In genomic region chr15:101339537-101339936, GRCm38 (mm10) we compare ENCODE assay signal across 9 mouse cellular contexts. TPM values are rescaled to one million over a fixed set of nuclear protein-coding genes. Genes with fewer than 3 reads are reported as not detected.
DNase-seq lines count a peak whose midpoint lies in the region; ATAC-seq and TF ChIP-seq lines count a peak whose summit lies in the region.
"Had no signal": no experiment of that assay in that cellular context is flagged by ENCODE, and none has a peak within 500 bp of the region (broad histone marks: within the 10 kb centered on the region; RNA-seq: fewer than 3 reads in every experiment).

No protein-coding gene starts in this region.

- no peak overlapping the region for H3K27ac ChIP-seq in forebrain, embryonic 11.5 days (ENCODE audit: low read depth, low read length)
- H3K27ac ChIP-seq in heart, embryonic 16.5 days (ENCODE audit: low read length), result no peak overlapping the region
- H3K27ac ChIP-seq in liver, embryonic 13.5 days, result no peak overlapping the region
- H3K27ac ChIP-seq in neural tube, embryonic 13.5 days (replicated peaks), result no peak overlapping the region
- H3K27ac ChIP-seq in stomach, postnatal 0 days (replicated peaks), result peak overlapping the region; percentile 58

- DNase-seq in CD4-positive helper T cell, adult 2 months (ENCODE audit: low read depth, low spot score), result peak; percentile 73
- DNase-seq in brain, embryonic 18.5 days (ENCODE audit: low read depth, low spot score), result peak; percentile 66
- peak; percentile 93 for DNase-seq in forebrain, embryonic 11.5 days (ENCODE audit: low spot score)
- peak; percentile 87 to 97 for DNase-seq in kidney, postnatal 25 days
- DNase-seq in liver, embryonic 13.5 days, result peak; percentile 37
- peak; percentile 92 for DNase-seq in stomach, postnatal 0 days (ENCODE audit: low spot score)

- no peak overlapping the region for H3K4me3 ChIP-seq in forebrain, embryonic 11.5 days (ENCODE audit: low read depth, low read length)
- H3K4me3 ChIP-seq in heart, embryonic 16.5 days (ENCODE audit: low read length), result no peak overlapping the region
- H3K4me3 ChIP-seq in liver, embryonic 13.5 days (replicated peaks), result no peak overlapping the region
- no peak overlapping the region for H3K4me3 ChIP-seq in neural tube, embryonic 13.5 days
- H3K4me3 ChIP-seq in stomach, postnatal 0 days (ENCODE audit: low read depth, low read length), result no peak overlapping the region
- H3K4me3 ChIP-seq: erythroblast, embryonic 14.5 days had no signal

- peak; percentile 83; the same call in 1 of the 2 replicates for ATAC-seq in forebrain, embryonic 11.5 days (replicated peaks; ENCODE audit: low FRiP score)
- peak; percentile 59; the same call in 1 of the 2 replicates for ATAC-seq in heart, embryonic 16.5 days (replicated peaks; ENCODE audit: extremely low read depth, insufficient read depth, low FRiP score)
- peak; percentile 45; the same call in 1 of the 2 replicates for ATAC-seq in liver, embryonic 13.5 days (ENCODE audit: low read depth)
- peak; percentile 95 for ATAC-seq in neural tube, embryonic 13.5 days (ENCODE audit: low read depth)
- peak; percentile 82 for ATAC-seq in stomach, postnatal 0 days (ENCODE audit: low FRiP score, low TSS enrichment)

- no peaks in the 10 kb centered on the region for H3K27me3 ChIP-seq in forebrain, embryonic 11.5 days (ENCODE audit: control insufficient read depth, insufficient read depth, low read length)
- no peaks in the 10 kb centered on the region for H3K27me3 ChIP-seq in heart, embryonic 16.5 days (ENCODE audit: control insufficient read depth, insufficient read depth, low read length)
- H3K27me3 ChIP-seq in liver, embryonic 13.5 days, result peaks cover 6% of the 10 kb centered on the region; the same call in 1 of the 2 replicates
- H3K27me3 ChIP-seq in neural tube, embryonic 13.5 days, result peaks cover 24% of the 10 kb centered on the region
- no peaks in the 10 kb centered on the region for H3K27me3 ChIP-seq in stomach, postnatal 0 days (ENCODE audit: control insufficient read depth, insufficient read depth, low read length)

- no peak overlapping the region for H3K9ac ChIP-seq in forebrain, embryonic 11.5 days (ENCODE audit: low read length)
- H3K9ac ChIP-seq in heart, embryonic 16.5 days (ENCODE audit: low read length), result no peak overlapping the region
- no peak overlapping the region for H3K9ac ChIP-seq in liver, embryonic 13.5 days
- no peak overlapping the region for H3K9ac ChIP-seq in neural tube, embryonic 13.5 days
- no peak overlapping the region for H3K9ac ChIP-seq in stomach, postnatal 0 days (ENCODE audit: low read length)

- no peak for TF ChIP-seq EP300 in stomach, postnatal 0 days (optimal IDR thresholded peaks at IDR 0.05)

- TF ChIP-seq CTCF in stomach, postnatal 0 days (IDR thresholded peaks at IDR 0.05; ENCODE audit: low read depth), result peak; percentile 100

- H3K36me3 ChIP-seq in forebrain, embryonic 11.5 days (ENCODE audit: control insufficient read depth, insufficient read depth, low read length), result no peaks in the 10 kb centered on the region
- H3K36me3 ChIP-seq in heart, embryonic 16.5 days (ENCODE audit: control insufficient read depth, insufficient read depth), result no peaks in the 10 kb centered on the region
- H3K36me3 ChIP-seq in liver, embryonic 13.5 days, result no peaks in the 10 kb centered on the region
- no peaks in the 10 kb centered on the region for H3K36me3 ChIP-seq in neural tube, embryonic 13.5 days
- H3K36me3 ChIP-seq in stomach, postnatal 0 days (ENCODE audit: control insufficient read depth, insufficient read depth, low read length), result no peaks in the 10 kb centered on the region

- H3K4me2 ChIP-seq in forebrain, embryonic 11.5 days (ENCODE audit: low read depth, low read length, severe bottlenecking), result no peak overlapping the region
- H3K4me2 ChIP-seq in heart, embryonic 16.5 days (ENCODE audit: low read depth, low read length), result no peak overlapping the region
- no peak overlapping the region for H3K4me2 ChIP-seq in liver, embryonic 13.5 days
- no peak overlapping the region for H3K4me2 ChIP-seq in neural tube, embryonic 13.5 days
- no peak overlapping the region for H3K4me2 ChIP-seq in stomach, postnatal 0 days (replicated peaks; ENCODE audit: low read depth)

- WGBS in forebrain, embryonic 11.5 days, result 0% methylated on average over 2 of the region's 2 CpGs
- WGBS in heart, embryonic 16.5 days, result 2% methylated on average over 2 of the region's 2 CpGs
- 0% methylated on average over 2 of the region's 2 CpGs for WGBS in liver, embryonic 13.5 days (ENCODE audit: insufficient replicate concordance)
- WGBS in neural tube, embryonic 13.5 days, result 0% methylated on average over 2 of the region's 2 CpGs
- 0% methylated on average over 2 of the region's 2 CpGs for WGBS in stomach, postnatal 0 days

- no peaks in the 10 kb centered on the region for H3K4me1 ChIP-seq in forebrain, embryonic 11.5 days (replicated peaks; ENCODE audit: control insufficient read depth, insufficient read depth, low read length)
- H3K4me1 ChIP-seq in heart, embryonic 16.5 days (ENCODE audit: control insufficient read depth, insufficient read depth, low read length), result peaks cover 4% of the 10 kb centered on the region; the same call in 1 of the 2 replicates
- peaks cover 13% of the 10 kb centered on the region for H3K4me1 ChIP-seq in liver, embryonic 13.5 days (replicated peaks)
- H3K4me1 ChIP-seq in neural tube, embryonic 13.5 days (replicated peaks), result no peaks in the 10 kb centered on the region
- no peaks in the 10 kb centered on the region for H3K4me1 ChIP-seq in stomach, postnatal 0 days (replicated peaks; ENCODE audit: control insufficient read depth, insufficient read depth)

- H3K9me3 ChIP-seq in forebrain, embryonic 11.5 days (ENCODE audit: control insufficient read depth, low read length), result no peaks in the 10 kb centered on the region
- no peaks in the 10 kb centered on the region for H3K9me3 ChIP-seq in heart, embryonic 16.5 days (replicated peaks; ENCODE audit: control insufficient read depth, low read length)
- H3K9me3 ChIP-seq in liver, embryonic 13.5 days (replicated peaks), result no peaks in the 10 kb centered on the region
- H3K9me3 ChIP-seq in neural tube, embryonic 13.5 days, result no peaks in the 10 kb centered on the region
- no peaks in the 10 kb centered on the region for H3K9me3 ChIP-seq in stomach, postnatal 0 days (ENCODE audit: control insufficient read depth, low read length)

RNA-seq across cellular contexts. Expression of gene Krt80, which starts 30.4 kb away (rescaled TPM):
- polyA plus RNA-seq in forebrain, embryonic 11.5 days (2014; fragmentation: Nextera tagmentation; extraction: Ambion mirVana), result not detected in 2 replicates
- 8.7 and 9.0 TPM in 2 replicates for polyA plus RNA-seq in heart, embryonic 16.5 days (2015; fragmentation: Nextera tagmentation; extraction: Ambion mirVana)
- 0.10 TPM in 2 replicates for polyA plus RNA-seq in liver, embryonic 13.5 days (2015; fragmentation: Nextera tagmentation; extraction: Ambion mirVana)
- polyA plus RNA-seq in neural tube, embryonic 13.5 days (2015; fragmentation: Nextera tagmentation; extraction: Ambion mirVana), result 0.08 and 0.11 TPM in 2 replicates
- polyA plus RNA-seq in stomach, postnatal 0 days (2015; fragmentation: Nextera tagmentation; extraction: Ambion mirVana), result 63.0 and 75.8 TPM in 2 replicates
- polyA plus RNA-seq: erythroblast, embryonic 14.5 days had no signal

RNA-seq across cellular contexts. Expression of gene 6030408B16Rik, which starts 46.5 kb away (rescaled TPM):
- polyA plus RNA-seq in forebrain, embryonic 11.5 days (2014; fragmentation: Nextera tagmentation; extraction: Ambion mirVana), result 0.21 and 0.71 TPM in 2 replicates
- 2.8 and 7.1 TPM in 2 replicates for polyA plus RNA-seq in heart, embryonic 16.5 days (2015; fragmentation: Nextera tagmentation; extraction: Ambion mirVana)
- polyA plus RNA-seq in liver, embryonic 13.5 days (2015; fragmentation: Nextera tagmentation; extraction: Ambion mirVana), result 0.13 and 0.22 TPM in 2 replicates
- polyA plus RNA-seq in neural tube, embryonic 13.5 days (2015; fragmentation: Nextera tagmentation; extraction: Ambion mirVana), result 0.43 and 0.60 TPM in 2 replicates
- polyA plus RNA-seq in stomach, postnatal 0 days (2015; fragmentation: Nextera tagmentation; extraction: Ambion mirVana), result 2.4 TPM in 2 replicates
- polyA plus RNA-seq: erythroblast, embryonic 14.5 days had no signal

RNA-seq across cellular contexts. Expression of gene Atg101, which starts 55.5 kb away (rescaled TPM):
- polyA plus RNA-seq in forebrain, embryonic 11.5 days (2014; fragmentation: Nextera tagmentation; extraction: Ambion mirVana), result 62.1 and 65.7 TPM in 2 replicates
- polyA plus RNA-seq in heart, embryonic 16.5 days (2015; fragmentation: Nextera tagmentation; extraction: Ambion mirVana), result 64.5 and 68.9 TPM in 2 replicates
- polyA plus RNA-seq in liver, embryonic 13.5 days (2015; fragmentation: Nextera tagmentation; extraction: Ambion mirVana), result 29.6 and 31.7 TPM in 2 replicates
- 77.9 and 84.7 TPM in 2 replicates for polyA plus RNA-seq in neural tube, embryonic 13.5 days (2015; fragmentation: Nextera tagmentation; extraction: Ambion mirVana)
- polyA plus RNA-seq in stomach, postnatal 0 days (2015; fragmentation: Nextera tagmentation; extraction: Ambion mirVana), result 49.3 and 50.4 TPM in 2 replicates

Comparison
In these comparisons a context has a peak if more than half of its experiments do, and no peak if none do; other contexts are left out.
1. DNase-seq: peak in every context shown above with its lines; median percentile 93 in forebrain, embryonic 11.5 days; 92 in kidney, postnatal 25 days; 92 in stomach, postnatal 0 days; 73 in CD4-positive helper T cell, adult 2 months; 66 in brain, embryonic 18.5 days; 37 in liver, embryonic 13.5 days.
2. ATAC-seq: peak in every context shown above with its lines; median percentile 95 in neural tube, embryonic 13.5 days; 83 in forebrain, embryonic 11.5 days; 82 in stomach, postnatal 0 days; 59 in heart, embryonic 16.5 days; 45 in liver, embryonic 13.5 days.